Mouse (Mus musculus) forebrain, embryonic 14.5 days (tissue): Measurements from ENCODE around the gene Copg2. TPM values are rescaled to one million over a fixed set of nuclear protein-coding genes. Genes with fewer than 3 reads are reported as not detected.

Source experiments
- ATAC-seq: fragments of 200-750 bp; cut with Nextera tagmentation; 2 replicates; pipeline ENCODE4 v1.8.0; 2017; ENCODE audit warnings: mild to moderate bottlenecking, moderate library complexity
- DNase-seq: peaks from one replicate; pipeline ENCODE4 v3.0.0-alpha.2; 2015; ENCODE audit warnings: low spot score
- H3K27ac ChIP-seq: fragments of 300-500 bp; sonication (generic); 2 replicates; pipeline ENCODE4 v1.5.1; 2014; ENCODE audit warnings: low read depth, mild to moderate bottlenecking, control low read depth, low read length, moderate library complexity
- H3K27me3 ChIP-seq: fragments of 300-500 bp; sonication (generic); replicated peaks from 2 replicates; pipeline ENCODE4 v1.6.1; 2014; ENCODE audit warnings: low read length, control low read depth, mixed read lengths; ENCODE audit not compliant: control insufficient read depth, insufficient read depth
- H3K36me3 ChIP-seq: fragments of 300-500 bp; sonication (generic); 2 replicates; pipeline ENCODE4 v1.6.1; 2014; ENCODE audit warnings: low read length, control low read depth; ENCODE audit not compliant: control insufficient read depth, insufficient read depth
- H3K4me1 ChIP-seq: fragments of 300-500 bp; sonication (generic); 2 replicates; pipeline ENCODE4 v1.6.1; 2014; ENCODE audit warnings: antibody characterized with exemption, low read length, control low read depth; ENCODE audit not compliant: control insufficient read depth, insufficient read depth
- H3K4me2 ChIP-seq: fragments of 300-500 bp; sonication (generic); 2 replicates; pipeline ENCODE4 v1.6.1; 2014; ENCODE audit warnings: mild to moderate bottlenecking, control low read depth, low read length
- H3K4me3 ChIP-seq: fragments of 300-500 bp; sonication (generic); 2 replicates; pipeline ENCODE4 v1.5.1; 2014; ENCODE audit warnings: low read depth, low read length, control low read depth
- H3K9ac ChIP-seq: fragments of 300-500 bp; sonication (generic); 2 replicates; pipeline ENCODE4 v1.6.1; 2014; ENCODE audit warnings: mild to moderate bottlenecking, low read length, control low read depth, moderate library complexity
- H3K9me3 ChIP-seq: fragments of 300-500 bp; sonication (generic); replicated peaks from 2 replicates; pipeline ENCODE4 v1.6.1; 2016; ENCODE audit warnings: low read length, control low read depth, mixed read lengths; ENCODE audit not compliant: control insufficient read depth
- WGBS: fragments of 180-500 bp; shearing (Covaris S2); extraction: QIAGEN DNeasy Blood & Tissue Kit; methylation state at CpG from one replicate; pipeline ENCODE4 v1.1.7; 2014; 5-methylcytosine and 5-hydroxymethylcytosine counted together
- polyA plus RNA-seq: library from polyadenylated mRNA; unstranded; fragments of >200 nt; fragmentation: Nextera tagmentation; extraction: Ambion mirVana; gene quantifications from 2 replicates; pipeline ENCODE4 v1.2.1, GENCODE M21; 2014

Copg2 gene
- polyA plus RNA-seq, 1 experiment from 2014 or later = 37.2 TPM

DNA sequence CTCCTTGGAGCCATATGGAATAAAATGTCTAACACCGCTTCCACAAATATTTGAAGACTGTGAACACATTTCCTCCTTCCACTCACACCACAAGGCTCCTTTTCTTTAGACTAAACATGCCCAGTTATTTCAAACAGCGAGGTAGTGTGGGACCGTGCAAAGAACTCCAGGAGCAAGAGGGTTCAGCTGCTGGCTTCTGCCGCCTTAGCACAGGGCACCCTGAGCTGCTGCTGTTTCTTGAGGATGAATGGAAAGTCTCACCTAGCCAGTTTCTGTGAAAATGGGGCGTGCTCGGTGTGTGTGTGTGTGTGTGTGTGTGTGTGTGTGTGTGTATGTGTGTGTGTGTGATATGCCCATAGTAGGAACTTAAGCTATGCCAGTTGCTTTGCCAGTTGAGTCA, 162.1 kb downstream of the Copg2 start:
- Histone ChIP-seq H3K27me3 (no peaks in the 10 kb centered on the region), H3K4me2 (peak overlapping the region; percentile 64), H3K9ac (peak overlapping the region; percentile 29; the same call in 1 of the 2 replicates), H3K4me1 (peaks cover 11% of the 10 kb centered on the region), H3K27ac (peak overlapping the region; percentile 87; the same call in 1 of the 2 replicates), H3K36me3 (no peaks in the 10 kb centered on the region), H3K4me3 (no peak overlapping the region), H3K9me3 (peaks cover 27% of the 10 kb centered on the region)
- 47% methylated on average over 6 of the region's 6 CpGs for WGBS
- DNase-seq = no peak
- no peak for ATAC-seq

GRCm38 (mm10) chr6:30732571-30733130, 163.9 kb downstream of the Copg2 start:
- no peak for DNase-seq
- H3K4me3 ChIP-seq = no peak overlapping the region
- peaks cover 12% of the 10 kb centered on the region for H3K9me3 ChIP-seq
- 52% methylated on average over 18 of the region's 18 CpGs for WGBS
- H3K36me3 ChIP-seq = no peaks in the 10 kb centered on the region
- H3K27me3 ChIP-seq = no peaks in the 10 kb centered on the region
- no peak overlapping the region for H3K9ac ChIP-seq
- no peak overlapping the region for H3K27ac ChIP-seq
- ATAC-seq = no peak
- no peak overlapping the region for H3K4me2 ChIP-seq
- H3K4me1 ChIP-seq = peaks cover 11% of the 10 kb centered on the region

DNA sequence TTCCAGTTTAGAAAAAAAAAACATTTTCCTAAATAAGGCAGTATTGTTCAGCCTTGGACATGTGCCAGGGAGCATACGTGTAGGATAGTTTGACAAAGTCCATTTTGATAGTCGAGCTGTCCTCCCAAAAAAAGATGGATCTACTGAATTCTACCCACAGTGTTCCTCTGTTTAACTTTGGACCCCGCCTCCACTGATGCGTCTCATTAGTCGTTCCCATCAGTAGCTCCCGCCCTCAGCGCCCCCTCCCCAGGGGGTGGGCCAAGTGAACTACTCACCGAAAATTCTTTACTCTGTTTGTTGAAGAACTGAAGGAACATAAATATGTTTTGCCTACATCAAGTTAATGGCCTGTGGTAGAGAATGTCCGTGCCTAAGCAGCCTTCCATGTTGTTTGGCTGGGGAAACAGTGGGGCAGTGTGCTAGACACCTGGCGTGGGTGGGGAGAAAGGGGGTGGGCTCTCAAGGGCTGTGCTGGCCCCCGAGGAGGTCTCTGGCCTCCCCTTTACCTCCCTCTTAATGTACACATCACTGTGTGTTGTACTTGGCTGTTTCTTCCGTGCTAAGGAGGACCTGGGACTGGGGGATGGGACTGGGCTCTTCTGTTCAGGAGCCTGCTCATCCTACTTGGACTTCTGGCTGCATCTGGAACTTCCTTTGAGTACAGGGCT, 166.2 kb downstream of the Copg2 start:
- Histone ChIP-seq H3K9ac (no peak overlapping the region), H3K36me3 (no peaks in the 10 kb centered on the region), H3K4me3 (no peak overlapping the region), H3K9me3 (no peaks in the 10 kb centered on the region), H3K27ac (no peak overlapping the region), H3K4me2 (no peak overlapping the region), H3K4me1 (peaks cover 11% of the 10 kb centered on the region), H3K27me3 (no peaks in the 10 kb centered on the region)
- WGBS = 56% methylated on average over 12 of the region's 12 CpGs
- DNase-seq = no peak
- ATAC-seq = no peak

DNA sequence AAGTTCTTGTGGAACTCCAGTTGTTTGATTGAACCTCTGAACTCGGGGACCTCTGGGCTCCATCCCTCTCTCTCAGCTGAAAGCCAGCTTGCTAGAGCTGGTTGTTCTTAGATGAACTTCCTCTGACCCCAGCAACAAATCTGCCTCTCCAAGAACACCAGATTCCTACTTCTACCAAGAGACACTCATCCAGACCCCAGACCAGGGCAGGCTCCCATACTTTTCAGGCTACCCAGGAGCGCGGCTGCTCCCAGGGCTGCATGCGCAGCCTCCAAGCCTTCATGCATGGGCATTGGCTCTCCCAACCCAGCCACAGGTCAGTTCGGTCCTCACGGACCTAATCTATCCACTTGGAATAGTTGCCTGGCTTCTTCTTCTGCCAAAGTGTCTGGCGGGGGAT, 173.3 kb downstream of the Copg2 start, which contains the start of gene Mest:
Gene Mest, plus strand, starts transcription at position 217 of the 400 bp plus-strand sequence.
- Histone ChIP-seq H3K9me3 (no peaks in the 10 kb centered on the region), H3K4me2 (no peak within 1 kb of the TSS), H3K4me3 (no peak within 1 kb of the TSS), H3K27me3 (no peaks in the 10 kb centered on the region), H3K27ac (peak within 1 kb of the TSS; percentile 79), H3K9ac (no peak within 1 kb of the TSS), H3K36me3 (no peaks in the 10 kb centered on the region), H3K4me1 (peaks cover 8% of the 10 kb centered on the region; the same call in 1 of the 2 replicates)
- no peak for DNase-seq
- WGBS = 75% methylated on average over 7 of the region's 7 CpGs
- ATAC-seq = no peak

GRCm38 (mm10) chr6:30722385-30723164, 174.0 kb downstream of the Copg2 start:
- Histone ChIP-seq H3K4me2 (no peak overlapping the region), H3K9me3 (no peaks in the 10 kb centered on the region), H3K27me3 (no peaks in the 10 kb centered on the region), H3K4me3 (no peak overlapping the region), H3K4me1 (peaks cover 8% of the 10 kb centered on the region; the same call in 1 of the 2 replicates), H3K27ac (peak overlapping the region; percentile 79), H3K9ac (no peak overlapping the region), H3K36me3 (no peaks in the 10 kb centered on the region)
- 29% methylated on average over 4 of the region's 4 CpGs for whole genome bisulfite sequencing
- ATAC-seq = peak; percentile 81
- DNase-seq = peak; percentile 79

DNA sequence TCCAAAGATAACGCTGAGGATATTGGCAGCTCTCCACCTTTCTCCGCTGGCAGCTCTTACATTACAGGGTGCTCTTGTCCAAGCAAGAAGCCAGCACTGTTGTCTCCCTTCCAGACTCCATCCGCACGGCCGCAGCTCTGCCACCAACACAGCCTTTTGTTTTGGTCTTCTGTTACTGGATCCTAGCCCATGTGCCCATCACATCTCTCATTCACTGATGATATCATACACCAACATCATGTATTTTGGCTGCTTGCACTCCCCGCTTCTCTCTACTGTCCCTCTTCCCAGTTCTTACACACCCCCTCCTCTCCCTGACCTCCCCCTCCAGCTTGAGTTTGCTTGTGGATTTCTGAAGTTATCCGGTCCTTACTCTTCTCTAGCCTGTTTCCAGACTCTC, 179.8 kb downstream of the Copg2 start:
- no peaks in the 10 kb centered on the region for H3K9me3 ChIP-seq
- H3K4me1 ChIP-seq = peaks cover 8% of the 10 kb centered on the region
- no peaks in the 10 kb centered on the region for H3K27me3 ChIP-seq
- no peak overlapping the region for H3K27ac ChIP-seq
- no peak overlapping the region for H3K9ac ChIP-seq
- H3K4me3 ChIP-seq = no peak overlapping the region
- H3K4me2 ChIP-seq = no peak overlapping the region
- ATAC-seq (peak; percentile 65), DNase-seq (peak; percentile 54)
- 46% methylated on average over 7 of the region's 7 CpGs for WGBS
- no peaks in the 10 kb centered on the region for H3K36me3 ChIP-seq

DNA sequence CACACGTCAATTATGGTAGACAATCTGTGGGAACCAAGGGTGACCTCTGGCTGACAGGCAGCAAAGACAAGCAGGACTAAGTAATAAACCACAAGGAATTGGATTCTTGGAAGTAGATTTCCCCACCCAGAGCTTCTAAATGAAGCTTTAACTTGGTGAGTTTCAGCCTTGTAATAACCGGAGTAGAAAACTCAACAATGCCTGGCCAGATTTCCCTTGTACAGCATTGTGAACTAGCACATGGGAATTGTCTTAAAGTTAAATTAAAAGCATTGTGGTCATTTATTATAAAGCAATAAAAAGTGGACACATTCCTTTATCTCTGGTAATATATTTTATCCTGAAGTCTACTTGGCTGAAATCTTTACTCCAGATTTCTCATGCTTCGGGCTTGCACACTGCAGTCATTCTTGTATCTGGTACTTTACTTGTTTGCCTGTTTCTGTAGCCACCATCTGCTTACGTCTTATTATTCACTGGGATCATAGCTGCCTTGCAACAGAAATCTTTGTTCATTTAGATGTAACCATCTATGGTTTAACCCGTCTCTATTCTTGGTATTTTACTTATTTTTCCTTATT, 181.6 kb downstream of the Copg2 start:
- H3K27ac ChIP-seq = no peak overlapping the region
- H3K4me3 ChIP-seq = no peak overlapping the region
- no peaks in the 10 kb centered on the region for H3K36me3 ChIP-seq
- H3K9ac ChIP-seq = no peak overlapping the region
- no peaks in the 10 kb centered on the region for H3K9me3 ChIP-seq
- 0 out of 2 replicates have a peak, but pooled peaks have one; percentile 29 for ATAC-seq
- H3K4me2 ChIP-seq = no peak overlapping the region
- peak; percentile 30 for DNase-seq
- H3K27me3 ChIP-seq = no peaks in the 10 kb centered on the region
- H3K4me1 ChIP-seq = peaks cover 11% of the 10 kb centered on the region; the same call in 1 of the 2 replicates
- WGBS = 66% methylated on average over 5 of the region's 5 CpGs

- DNase-seq = no peak
- Histone ChIP-seq H3K4me1 (peaks cover 13% of the 10 kb centered on the region; the same call in 1 of the 2 replicates), H3K4me3 (no peak overlapping the region), H3K27me3 (no peaks in the 10 kb centered on the region), H3K36me3 (no peaks in the 10 kb centered on the region), H3K9me3 (no peaks in the 10 kb centered on the region), H3K4me2 (no peak overlapping the region), H3K9ac (no peak overlapping the region), H3K27ac (no peak overlapping the region; the same call in 1 of the 2 replicates)
- ATAC-seq = no peak
- 95% methylated on average over 11 of the region's 11 CpGs for WGBS
Observed at GRCm38 (mm10) chr6:30713896-30714295, 182.7 kb downstream of the Copg2 start.
